Mouse (Mus musculus) myocyte (in vitro differentiated cells): Measurements from ENCODE around the gene Gm20388.

Source experiments
- CEBPB ChIP-seq: IDR thresholded peaks from 2 replicates; pipeline ENCODE4 v1.6.1; 2011; ENCODE audit warnings: mild to moderate bottlenecking, moderate library complexity; ENCODE audit not compliant: poor library complexity, insufficient read depth, severe bottlenecking
- E2F4 ChIP-seq: IDR thresholded peaks from one replicate; pipeline ENCODE4 v1.6.1; 2011; ENCODE audit warnings: mild to moderate bottlenecking, control low read depth, moderate library complexity; ENCODE audit not compliant: insufficient read depth
- MAX ChIP-seq: IDR thresholded peaks from one replicate; pipeline ENCODE4 v1.6.1; 2011; ENCODE audit warnings: low read depth, mild to moderate bottlenecking, control low read depth
- MYOD1 ChIP-seq, 3 experiments: IDR thresholded peaks; one replicate each; pipeline ENCODE4 v1.6.1; 2011; ENCODE audit warnings: control low read depth in 2 of 3, low read depth in 2 of 3, mild to moderate bottlenecking in 2 of 3, moderate library complexity in 1 of 3; ENCODE audit not compliant: insufficient read length in 2 of 3, control insufficient read depth in 1 of 3
- POLR2A ChIP-seq: IDR thresholded peaks from one replicate; pipeline ENCODE4 v1.6.1; 2011; ENCODE audit warnings: low read depth, mild to moderate bottlenecking, control low read depth, moderate library complexity; ENCODE audit not compliant: insufficient read length
- POLR2AphosphoS2 ChIP-seq: IDR thresholded peaks from one replicate; pipeline ENCODE4 v1.6.1; 2011; ENCODE audit warnings: low read depth, control low read depth; ENCODE audit not compliant: insufficient read length
- REST ChIP-seq: IDR thresholded peaks from one replicate; pipeline ENCODE4 v1.6.1; 2011; ENCODE audit warnings: mild to moderate bottlenecking, control low read depth, moderate library complexity; ENCODE audit not compliant: insufficient read depth, insufficient read length
- SRF ChIP-seq: IDR thresholded peaks from one replicate; pipeline ENCODE4 v1.6.1; 2011; ENCODE audit warnings: low read depth; ENCODE audit not compliant: control insufficient read depth, insufficient read length
- TCF12 ChIP-seq: IDR thresholded peaks from one replicate; pipeline ENCODE4 v1.6.1; 2011; ENCODE audit warnings: mild to moderate bottlenecking, control low read depth; ENCODE audit not compliant: poor library complexity, insufficient read depth, severe bottlenecking
- USF1 ChIP-seq: IDR thresholded peaks from one replicate; pipeline ENCODE4 v1.6.1; 2011; ENCODE audit warnings: low read depth, mild to moderate bottlenecking, control low read depth, moderate library complexity

- TF ChIP-seq TCF12 (no peak), POLR2A (no peak), MAX (no peak), REST (no peak), USF1 (no peak), MYOD1 (IDR thresholded peaks at IDR 0.05; ENCODE audit: control insufficient read depth in 1 of 3, insufficient read length in 2 of 3, low read depth in 2 of 3) (no peak), CEBPB (no peak), POLR2AphosphoS2 (no peak), E2F4 (no peak), SRF (no peak)
Observed at GRCm38 (mm10) chr8:122333531-122333930, 2422.9 kb downstream of the Gm20388 start.
